Mouse (Mus musculus): ENCODE data around the gene Gadd45b. TPM values are rescaled to one million over a fixed set of nuclear protein-coding genes. Genes with fewer than 3 reads are reported as not detected.
A peak's percentile ranks its signal among the peaks of the same experiment; 100 is the strongest.

Gadd45b gene
- total and polyA plus RNA-seq, 3 experiments: 10.1 to 13.3 TPM; not detected in 1

GRCm38 (mm10) chr10:80887181-80887580 lies 42.7 kb upstream of the Gadd45b start:
- no peaks in the 10 kb centered on the region for H3K27me3 ChIP-seq (ENCODE audit: control insufficient read depth in 1 of 2, insufficient read depth in 2 of 2, low read length in 2 of 2)

GRCm38 (mm10) chr10:80895100-80895499 lies 34.8 kb upstream of the Gadd45b start:
- Histone ChIP-seq H3K27ac (ENCODE audit: control insufficient read depth, low read depth, low read length) (no peak overlapping the region), H3K79me2 (ENCODE audit: control insufficient read depth, insufficient read depth, low read length, poor library complexity) (peaks cover 13% of the 10 kb centered on the region), H3K9ac (ENCODE audit: control insufficient read depth, low read depth, low read length, poor library complexity, severe bottlenecking) (no peak overlapping the region), H3K4me1 (ENCODE audit: control insufficient read depth in 1 of 2, insufficient read depth in 2 of 2, low read length in 2 of 2) (peaks cover 0 to 8% of the 10 kb centered on the region in 2 experiments; a peak in 2 of 4 replicates), H3K27me3 (ENCODE audit: control insufficient read depth in 1 of 2, insufficient read depth in 2 of 2, low read length in 2 of 2) (no peaks in the 10 kb centered on the region), H3K9me3 (replicated peaks; ENCODE audit: insufficient read depth, low read length) (no peaks in the 10 kb centered on the region), H3K4me3 (ENCODE audit: control insufficient read depth in 1 of 2, insufficient read depth in 1 of 2, low read depth in 2 of 2, low read length in 2 of 2) (no peak overlapping the region), H3K36me3 (ENCODE audit: control insufficient read depth in 1 of 2, insufficient read depth in 2 of 2, low read length in 2 of 2) (peaks cover 0 to 5% of the 10 kb centered on the region in 2 experiments; a peak in 2 of 4 replicates)
- DNase-seq (ENCODE audit: low read depth, low spot score): no peak
- no peak for TF ChIP-seq POLR2AphosphoS2 (IDR thresholded peaks at IDR 0.05; ENCODE audit: low read length)

More at GRCm38 (mm10) chr10:80887181-80887580, 42.7 kb upstream of the Gadd45b start:
- H3K9me3 ChIP-seq (replicated peaks; ENCODE audit: insufficient read depth, low read length): no peaks in the 10 kb centered on the region
- no peak overlapping the region for H3K27ac ChIP-seq (ENCODE audit: control insufficient read depth, low read depth, low read length)
- DNase-seq (ENCODE audit: low read depth, low spot score): peak; percentile 69
- TF ChIP-seq RAD21 (IDR thresholded peaks at IDR 0.05; ENCODE audit: low read depth, low read length) (no peak), MYB (IDR thresholded peaks at IDR 0.05; ENCODE audit: low read depth, low read length) (no peak), CHD1 (IDR thresholded peaks at IDR 0.05; ENCODE audit: low read depth, low read length) (no peak), ZNF384 (IDR thresholded peaks at IDR 0.05; ENCODE audit: low read depth, low read length) (no peak), TAL1 (IDR thresholded peaks at IDR 0.05; ENCODE audit: low read length) (peak; percentile 64), EP300 (IDR thresholded peaks at IDR 0.05; ENCODE audit: low read depth in 1 of 2, low read length in 2 of 2) (peak; percentile 51 to 59; a peak in 3 of 4 replicates), MXI1 (IDR thresholded peaks at IDR 0.05; ENCODE audit: low read depth, low read length) (peak; percentile 26; the same call in 1 of the 2 replicates), JUND (IDR thresholded peaks at IDR 0.05; ENCODE audit: low read depth, low read length) (no peak), MEF2A (IDR thresholded peaks at IDR 0.05; ENCODE audit: extremely low read depth, insufficient replicate concordance, low read depth, low read length, poor library complexity, severe bottlenecking) (no peak), ETS1 (IDR thresholded peaks at IDR 0.05; ENCODE audit: low read depth, low read length) (peak; percentile 92), CTCF (IDR thresholded peaks at IDR 0.05 in 2 of 3, conservative IDR thresholded peaks at IDR 0.05 in 1 of 3; ENCODE audit: control insufficient read depth in 1 of 3, insufficient read depth in 1 of 3, low read depth in 2 of 3, low read length in 3 of 3, poor library complexity in 1 of 3, severe bottlenecking in 1 of 3) (no peak), ZC3H11A (IDR thresholded peaks at IDR 0.05; ENCODE audit: low read depth, low read length) (no peak), MAFK (IDR thresholded peaks at IDR 0.05; ENCODE audit: borderline replicate concordance, low read depth, low read length) (no peak), GATA1 (IDR thresholded peaks at IDR 0.05; ENCODE audit: low read depth, low read length) (peak; percentile 42; the same call in 1 of the 2 replicates), TCF12 (IDR thresholded peaks at IDR 0.05; ENCODE audit: low read depth, low read length) (peak; percentile 20; the same call in 1 of the 2 replicates), NELFE (IDR thresholded peaks at IDR 0.05; ENCODE audit: low read depth, low read length) (no peak), SIN3A (IDR thresholded peaks at IDR 0.05; ENCODE audit: low read length) (peak; percentile 62; the same call in 1 of the 2 replicates)
- H3K79me2 ChIP-seq (ENCODE audit: control insufficient read depth, insufficient read depth, low read length, poor library complexity): no peaks in the 10 kb centered on the region
- peaks cover 0 to 5% of the 10 kb centered on the region in 2 experiments; a peak in 1 of 4 replicates for H3K4me1 ChIP-seq (ENCODE audit: control insufficient read depth in 1 of 2, insufficient read depth in 2 of 2, low read length in 2 of 2)
- H3K4me3 ChIP-seq (ENCODE audit: control insufficient read depth in 1 of 2, insufficient read depth in 1 of 2, low read depth in 2 of 2, low read length in 2 of 2): no peak overlapping the region
- no peaks in the 10 kb centered on the region; a peak in 1 of 4 replicates for H3K36me3 ChIP-seq (ENCODE audit: control insufficient read depth in 1 of 2, insufficient read depth in 2 of 2, low read length in 2 of 2)
- H3K9ac ChIP-seq (ENCODE audit: control insufficient read depth, low read depth, low read length, poor library complexity, severe bottlenecking): no peak overlapping the region
